Mouse (Mus musculus): ENCODE data around the gene Rapgef3. TPM values are rescaled to one million over a fixed set of nuclear protein-coding genes. Genes with fewer than 3 reads are reported as not detected.
A peak's percentile ranks its signal among the peaks of the same experiment; 100 is the strongest.

The Rapgef3 gene
- total RNA-seq, 2 experiments from 2014 or later: 25.4 to 27.4 TPM

- intact Hi-C loops (cut with DNase I): no loop called here
Observed at GRCm38 (mm10) chr15:97727520-97727919, 40.3 kb downstream of the Rapgef3 start.

DNA sequence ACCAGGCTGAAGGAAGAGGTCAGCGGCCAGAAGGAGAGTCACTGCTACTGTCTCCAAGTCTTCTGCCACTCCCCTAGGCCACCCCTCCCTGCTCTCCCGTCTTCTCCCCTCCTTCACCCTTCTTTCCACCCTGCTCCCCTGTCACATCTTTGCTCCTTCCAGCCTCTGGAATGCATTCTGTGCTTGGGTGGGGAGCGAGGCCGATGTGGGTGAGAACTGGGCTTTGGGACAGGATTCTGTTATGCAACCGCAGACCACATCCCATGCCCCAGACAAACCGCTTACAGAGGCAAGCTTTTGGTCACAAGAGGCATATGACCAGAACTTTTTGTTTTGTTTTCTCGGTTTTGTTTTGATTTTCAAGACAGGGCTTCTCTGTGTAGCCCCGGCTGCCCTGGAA, 40.7 kb downstream of the Rapgef3 start:
- peak; percentile 37 to 55 for DNase-seq
- intact Hi-C loops (cut with DNase I): no loop called here

More at GRCm38 (mm10) chr15:97727520-97727919, 40.3 kb downstream of the Rapgef3 start:
- DNase-seq: no peak

DNA sequence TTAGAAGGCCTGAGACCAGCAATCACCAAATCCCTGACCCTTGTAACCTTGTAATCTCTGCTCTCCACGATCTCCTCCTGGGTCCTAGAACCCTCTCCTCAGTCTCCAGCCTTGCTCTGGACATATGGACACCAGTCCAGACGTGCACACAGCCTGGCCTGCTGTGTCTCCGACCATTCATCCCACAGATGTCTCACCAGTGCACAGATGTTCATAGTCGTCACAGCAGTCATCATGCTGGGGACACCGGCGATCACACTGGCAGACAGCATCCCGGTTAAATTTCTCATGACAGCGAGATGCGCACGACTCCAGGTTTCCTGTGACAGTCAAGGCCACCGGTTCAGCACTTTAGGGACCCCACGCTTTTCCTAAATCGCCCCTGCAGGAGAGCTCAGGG, 41.5 kb downstream of the Rapgef3 start:
- DNase-seq: no peak

DNA sequence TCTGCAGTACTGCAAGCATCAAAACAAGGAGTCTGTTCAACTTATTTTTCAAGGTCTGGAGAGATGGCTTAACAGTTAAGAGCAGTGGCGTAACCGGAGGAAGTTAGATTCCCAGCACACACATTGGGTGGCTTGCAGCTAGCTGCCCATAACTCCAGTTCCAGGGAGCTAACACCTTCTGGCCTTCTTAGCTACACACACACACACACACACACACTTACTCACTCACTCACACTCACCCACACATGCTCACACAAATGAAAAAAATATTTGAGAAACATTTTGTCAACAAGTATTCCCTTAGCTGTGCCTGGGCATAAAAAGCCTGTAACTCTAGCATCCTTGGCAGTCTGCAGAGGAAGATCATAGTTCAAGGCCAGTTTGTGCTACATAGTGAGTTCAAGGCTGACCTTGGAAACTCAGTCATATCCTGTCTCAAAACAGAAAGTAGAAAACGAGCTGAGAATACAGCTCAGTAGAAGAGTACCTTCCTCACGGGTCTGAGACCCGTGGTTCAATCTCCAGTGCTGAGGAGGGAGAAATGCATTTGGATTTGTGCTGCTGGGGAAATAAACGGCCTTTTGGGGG, 42.5 kb downstream of the Rapgef3 start:
- DNase-seq: no peak
- intact Hi-C loops (cut with DNase I): no loop called here

More for the DNA sequence above, 41.5 kb downstream of the Rapgef3 start:
- intact Hi-C loops (cut with DNase I): no loop called here

DNA sequence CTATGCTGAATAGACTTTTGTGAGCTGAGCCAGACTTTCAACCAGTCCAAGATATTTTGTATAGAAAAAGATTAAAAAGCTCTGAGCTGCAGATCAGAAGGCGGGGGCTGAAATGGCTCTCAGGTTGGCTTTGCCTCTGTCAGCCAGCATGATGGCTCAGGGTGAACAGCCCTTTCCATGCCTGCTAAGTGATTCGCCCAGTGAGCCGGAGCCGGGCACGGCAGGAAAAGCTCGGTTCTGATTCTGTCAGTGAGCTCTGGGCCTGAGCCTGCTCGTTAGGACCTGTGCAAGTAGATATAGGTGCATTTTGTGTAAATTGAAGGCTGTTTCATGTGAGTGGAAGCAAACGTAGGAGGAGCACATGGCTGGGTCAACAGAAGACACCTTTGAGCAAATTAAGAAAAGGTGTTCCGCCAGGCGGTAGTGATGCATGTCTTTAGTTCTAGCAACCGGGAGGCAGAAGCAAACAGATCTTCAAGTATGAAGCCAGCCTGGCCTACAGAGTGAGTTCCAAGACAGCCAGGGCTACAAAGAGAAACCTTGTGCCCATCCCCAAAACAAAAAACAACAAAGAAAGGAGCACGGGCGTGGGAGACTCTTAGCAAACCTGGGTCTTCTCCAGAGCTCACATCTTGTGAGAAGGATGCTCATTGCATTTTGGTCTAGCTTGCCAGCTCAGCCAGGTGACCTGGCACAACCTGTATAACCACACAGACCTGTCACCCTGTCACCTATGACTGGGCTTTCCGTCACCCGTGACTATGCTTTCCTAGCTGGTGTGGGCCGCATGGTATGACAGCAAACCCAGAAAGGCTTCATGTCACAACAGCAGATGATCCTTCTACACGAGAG, 43.2 kb downstream of the Rapgef3 start:
- intact Hi-C loops (cut with DNase I): no loop called here
- no peak for DNase-seq

- intact Hi-C loops (cut with DNase I): no loop called here
- no peak for DNase-seq
Observed at GRCm38 (mm10) chr15:97723536-97724345, 44.0 kb downstream of the Rapgef3 start.

DNA sequence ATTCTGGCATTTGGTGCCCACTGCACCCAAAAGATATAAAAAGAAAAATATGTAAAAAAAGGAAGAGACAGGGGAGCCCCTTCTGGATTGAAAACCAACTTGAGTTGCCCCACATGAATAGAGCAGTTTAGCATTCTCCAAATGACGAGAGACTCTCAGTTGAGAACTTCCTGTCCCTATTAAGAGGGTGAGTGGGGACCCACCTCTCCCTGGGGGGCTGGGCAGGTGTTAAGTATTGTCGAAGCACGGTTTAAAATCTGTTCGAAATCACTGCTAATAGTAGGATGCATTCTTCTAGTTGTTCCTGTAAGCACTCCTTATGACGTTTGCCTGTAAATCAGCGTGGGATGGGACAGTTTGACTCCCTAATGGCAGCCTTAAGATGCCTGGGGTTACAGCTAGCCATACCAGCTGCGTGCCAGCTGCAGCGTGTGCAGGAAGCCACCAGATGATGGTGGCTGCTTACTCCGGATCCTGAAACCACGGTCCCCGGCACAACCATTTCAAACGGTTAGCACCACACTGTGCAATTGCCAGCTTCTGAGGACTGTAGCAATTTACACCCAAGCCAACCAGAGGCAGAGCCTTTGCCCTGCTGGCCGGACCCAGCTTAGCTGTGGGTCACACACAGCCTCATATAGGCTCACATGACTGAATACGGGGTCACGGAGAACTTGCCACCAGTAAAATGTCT, 46.6 kb downstream of the Rapgef3 start:
- DNase-seq: no peak
- intact Hi-C loops (cut with DNase I): no loop called here

- peak; percentile 49 to 57 for DNase-seq
- intact Hi-C loops (cut with DNase I): no loop called here
Observed at GRCm38 (mm10) chr15:97720026-97720675, 47.6 kb downstream of the Rapgef3 start.

DNA sequence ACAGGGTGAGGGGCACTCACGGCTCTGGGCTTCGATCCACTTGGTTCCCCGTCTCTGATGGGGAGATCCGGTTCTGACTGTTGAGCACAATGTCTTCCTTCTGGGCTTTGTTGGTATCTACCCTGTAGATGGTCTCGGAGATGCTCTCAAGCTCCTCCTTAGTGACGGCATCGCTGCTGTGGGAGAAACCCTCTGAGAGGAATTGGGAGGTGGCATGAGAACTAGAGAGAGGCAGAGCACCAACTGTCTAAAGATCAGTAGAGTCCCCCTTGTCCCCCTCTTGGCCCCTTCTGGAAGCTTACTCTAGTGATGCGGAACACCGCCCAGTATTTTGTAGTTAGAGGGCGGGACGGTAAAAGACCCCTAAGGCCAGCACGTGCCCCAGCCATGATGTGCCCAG, 48.3 kb downstream of the Rapgef3 start:
- DNase-seq: no peak
- intact Hi-C loops (cut with DNase I): no loop called here

- no peak for DNase-seq
- intact Hi-C loops (cut with DNase I): loop anchor here (1.0 kb wide), 2 partner anchors 58 to 131 kb away; no protein-coding TSS in a partner anchor
Observed at GRCm38 (mm10) chr15:97718535-97719155, 49.1 kb downstream of the Rapgef3 start.

DNA sequence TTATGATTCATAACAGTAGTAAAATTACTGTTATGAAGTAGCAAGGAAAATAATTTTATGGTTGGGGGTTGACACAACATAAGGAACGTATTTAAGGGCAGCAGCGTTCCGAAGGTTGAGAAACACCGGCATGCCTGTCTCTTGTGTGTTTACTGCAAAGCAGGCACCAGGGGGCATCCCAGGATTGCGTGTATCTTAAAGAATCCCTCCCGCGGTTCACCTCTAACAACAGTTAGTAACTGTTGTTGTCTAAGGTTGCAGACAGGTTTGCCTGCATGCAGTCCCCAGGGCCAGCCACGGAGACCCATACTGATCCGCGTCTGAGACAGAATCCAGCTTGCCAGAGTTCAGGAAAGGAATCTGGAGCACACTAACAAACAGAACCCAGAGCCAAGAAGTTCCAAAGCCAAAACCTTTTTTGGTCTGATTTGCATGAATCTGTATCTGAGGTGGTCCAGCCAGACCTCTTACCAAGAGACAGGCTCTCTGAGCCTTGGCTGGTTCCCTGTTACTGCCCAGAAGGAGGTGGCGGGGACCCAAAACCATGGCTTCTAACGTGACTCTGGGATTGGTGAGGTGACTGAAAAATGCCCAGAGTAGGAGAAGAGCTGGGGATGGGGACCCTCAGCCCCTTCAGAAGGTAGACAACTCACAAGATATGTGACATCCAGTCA, 49.8 kb downstream of the Rapgef3 start:
- DNase-seq: peak; percentile 67 to 69

DNA sequence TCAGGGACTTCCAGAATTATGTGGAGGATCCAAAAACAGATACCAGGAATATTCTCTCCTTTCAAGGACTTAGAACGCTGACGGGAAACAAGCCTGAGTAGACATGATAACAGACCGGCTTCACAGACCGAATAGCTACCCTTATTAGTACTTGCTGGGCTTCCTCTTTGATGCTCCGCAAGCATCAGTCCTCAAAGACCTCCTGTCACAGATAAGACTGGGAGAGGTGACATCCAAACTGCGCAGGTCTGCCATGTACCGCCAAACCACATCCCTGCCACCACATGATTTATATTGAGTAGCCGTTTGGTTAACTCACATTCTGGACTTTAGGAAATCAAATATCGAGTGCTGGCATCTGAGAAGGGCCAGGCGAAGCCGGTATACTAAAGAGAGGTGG, 51.0 kb downstream of the Rapgef3 start:
- no peak for DNase-seq
- intact Hi-C loops (cut with DNase I): loop anchor here (2.0 kb wide), 1 partner anchor 236 kb away; no protein-coding TSS in a partner anchor

More for the DNA sequence above, 49.8 kb downstream of the Rapgef3 start:
- intact Hi-C loops (cut with DNase I): loop anchor here (1.0 to 2.0 kb wide), 3 partner anchors 58 to 235 kb away; no protein-coding TSS in a partner anchor

GRCm38 (mm10) chr15:97715734-97716133, 52.0 kb downstream of the Rapgef3 start:
- DNase-seq: no peak
- intact Hi-C loops (cut with DNase I): loop anchor here (2.0 kb wide), 1 partner anchor 237 kb away; no protein-coding TSS in a partner anchor

- intact Hi-C loops (cut with DNase I): no loop called here
Observed at GRCm38 (mm10) chr15:97715083-97715482, 52.7 kb downstream of the Rapgef3 start.

GRCm38 (mm10) chr15:97712546-97712945, 55.2 kb downstream of the Rapgef3 start:
- intact Hi-C loops (cut with DNase I): no loop called here
- DNase-seq: no peak

More at GRCm38 (mm10) chr15:97715083-97715482, 52.7 kb downstream of the Rapgef3 start:
- no peak for DNase-seq

DNA sequence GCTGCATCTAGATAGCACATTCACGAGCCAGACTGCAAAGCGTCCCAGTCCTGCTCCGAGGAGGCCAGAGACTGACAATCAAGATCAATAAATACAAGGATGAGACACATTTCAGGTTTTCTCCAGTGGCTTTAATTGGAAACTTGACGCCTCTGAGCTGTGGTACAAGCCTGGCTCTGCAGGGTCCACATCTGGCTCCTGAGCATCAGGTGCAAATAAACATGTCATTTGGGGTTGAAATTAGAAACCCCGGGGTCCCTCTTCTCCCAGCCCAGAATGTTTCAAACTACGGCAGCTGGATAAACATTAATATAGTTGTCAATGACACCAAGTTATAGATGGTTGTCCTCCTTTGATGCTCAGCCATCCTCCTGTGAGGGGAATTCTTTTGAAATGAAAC, 56.9 kb downstream of the Rapgef3 start:
- DNase-seq: no peak
- intact Hi-C loops (cut with DNase I): no loop called here

DNA sequence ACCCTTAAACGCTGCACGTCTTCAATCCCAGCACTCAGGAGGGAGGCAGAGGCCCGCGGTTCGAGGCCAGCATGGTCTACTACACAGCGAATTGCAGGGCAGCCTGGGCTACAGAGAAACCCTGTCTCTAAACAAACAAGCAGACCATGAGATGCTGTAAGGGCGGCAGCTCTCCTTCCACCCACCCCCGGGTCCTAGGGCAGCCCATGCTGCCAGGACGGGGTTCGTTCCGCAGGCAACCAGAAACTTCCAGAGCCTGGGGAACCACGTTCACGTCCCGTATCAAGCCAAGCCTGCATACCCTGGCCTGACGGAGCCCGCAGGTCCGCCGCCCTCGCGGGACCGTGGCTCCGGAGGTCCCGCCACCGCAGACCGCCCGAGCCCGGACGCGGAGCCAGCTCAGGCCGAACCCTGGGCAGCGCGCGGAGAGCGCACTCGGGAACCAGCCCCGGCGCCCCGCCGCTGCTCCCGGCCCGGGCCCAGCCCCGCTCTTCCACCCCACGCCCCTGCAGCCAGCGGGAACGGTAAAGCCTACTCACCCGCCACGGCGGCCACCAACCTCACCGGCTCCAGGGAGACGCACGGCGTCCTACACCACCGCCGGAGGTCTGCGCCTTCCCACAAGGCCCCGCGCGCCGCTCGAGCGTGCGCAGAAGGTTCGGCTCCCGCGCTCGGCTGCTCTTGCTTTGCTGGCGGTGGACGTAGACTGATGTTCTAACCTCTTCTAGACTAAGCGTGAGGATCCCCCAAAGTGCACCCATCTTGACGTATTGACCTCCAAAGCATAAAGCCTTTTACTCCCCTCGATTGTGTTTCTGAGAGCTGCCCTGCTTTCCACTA, 62.3 kb downstream of the Rapgef3 start, which contains the start of gene Rpap3:
TSS of gene Rpap3 (minus strand) at position 615 of the 840 bp plus-strand sequence.
- intact Hi-C loops (cut with DNase I): loop anchor here (2.0 kb wide), 1 partner anchor 33 kb away; no protein-coding TSS in a partner anchor
- peak; percentile 89 for DNase-seq

DNA sequence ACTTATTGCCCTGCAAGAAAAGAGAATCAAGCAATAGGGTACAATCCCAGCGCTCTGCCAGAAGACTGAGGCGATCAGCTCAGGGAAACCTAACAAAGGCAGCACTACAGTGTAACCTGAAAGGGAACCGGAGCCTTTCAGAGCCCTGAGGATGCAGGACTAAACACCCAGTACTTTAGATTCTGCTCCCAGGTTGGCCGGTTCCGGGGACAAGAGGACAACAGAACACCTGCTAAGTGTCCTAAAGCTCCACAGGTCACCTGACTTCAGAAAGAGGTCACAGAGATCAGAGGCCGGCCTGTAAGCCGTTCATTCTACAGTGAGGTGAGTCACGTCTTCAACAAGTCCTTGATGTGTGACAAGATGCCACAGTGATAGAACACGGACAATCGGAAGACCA, 71.2 kb downstream of the Rapgef3 start:
- DNase-seq: no peak
- intact Hi-C loops (cut with DNase I): no loop called here

Data from heart, postnatal 36 days (tissue).